Mouse (Mus musculus): ENCODE data around the gene Shc2.

Gene Shc2

GRCm38 (mm10) chr10:79637128-79638110, at the start of gene Shc2:
Gene Shc2, minus strand, starts transcription at chr10:79637918.
- peak; percentile 75 for DNase-seq (ENCODE audit: extremely low spot score, low spot score)

GRCm38 (mm10) chr10:79687513-79687912, 49.8 kb upstream of the Shc2 start:
- DNase-seq (ENCODE audit: extremely low spot score, low spot score) = no peak

GRCm38 (mm10) chr10:79686691-79687090, 49.0 kb upstream of the Shc2 start:
- no peak for DNase-seq (ENCODE audit: extremely low spot score, low spot score)

GRCm38 (mm10) chr10:79686219-79686618, 48.5 kb upstream of the Shc2 start:
- DNase-seq (ENCODE audit: extremely low spot score, low spot score) = no peak

GRCm38 (mm10) chr10:79684770-79685600, 47.3 kb upstream of the Shc2 start:
- DNase-seq (ENCODE audit: extremely low spot score, low spot score) = no peak

GRCm38 (mm10) chr10:79683726-79684640, 46.3 kb upstream of the Shc2 start:
- no peak for DNase-seq (ENCODE audit: extremely low spot score, low spot score)

GRCm38 (mm10) chr10:79682916-79683582, 45.3 kb upstream of the Shc2 start:
- DNase-seq (ENCODE audit: extremely low spot score, low spot score) = peak; percentile 53

GRCm38 (mm10) chr10:79682551-79682915, 44.8 kb upstream of the Shc2 start:
- no peak for DNase-seq (ENCODE audit: extremely low spot score, low spot score)

- DNase-seq (ENCODE audit: extremely low spot score, low spot score) = peak; percentile 99
These were observed 44.0 kb upstream of the Shc2 start, which contains the start of gene Cdc34 for GRCm38 (mm10) chr10:79681591-79682245. Gene Cdc34, plus strand, starts transcription at chr10:79682195.

- no peak for DNase-seq (ENCODE audit: extremely low spot score, low spot score)
These were observed 43.1 kb upstream of the Shc2 start for GRCm38 (mm10) chr10:79680606-79681495.

- DNase-seq (ENCODE audit: extremely low spot score, low spot score) = no peak
These were observed 37.8 kb upstream of the Shc2 start for GRCm38 (mm10) chr10:79675346-79676035.

GRCm38 (mm10) chr10:79673054-79673453, 35.3 kb upstream of the Shc2 start:
- no peak for DNase-seq (ENCODE audit: extremely low spot score, low spot score)

- no peak for DNase-seq (ENCODE audit: extremely low spot score, low spot score)
These were observed 34.4 kb upstream of the Shc2 start for GRCm38 (mm10) chr10:79672088-79672455.

GRCm38 (mm10) chr10:79671396-79672087, 33.8 kb upstream of the Shc2 start:
- DNase-seq (ENCODE audit: extremely low spot score, low spot score) = no peak

- no peak for DNase-seq (ENCODE audit: extremely low spot score, low spot score)
These were observed 32.6 kb upstream of the Shc2 start for GRCm38 (mm10) chr10:79670071-79670888.

- DNase-seq (ENCODE audit: extremely low spot score, low spot score) = peak; percentile 88
These were observed 31.9 kb upstream of the Shc2 start for GRCm38 (mm10) chr10:79669576-79670057.

Data from neural tube, embryonic 10.5 days (tissue).